Mouse (Mus musculus): Measurements from ENCODE around the gene Gm8764. TPM values are rescaled to one million over a fixed set of nuclear protein-coding genes. Genes with fewer than 3 reads are reported as not detected.
"Not testable (repeated sequence)": the region's sequence is repeated elsewhere in the genome, so short reads cannot be mapped to it uniquely, and the experiment has no call there.

Gene Gm8764
- not detected in 2 replicates for total RNA-seq (2021)
- long read RNA-seq: 0 reads

DNA sequence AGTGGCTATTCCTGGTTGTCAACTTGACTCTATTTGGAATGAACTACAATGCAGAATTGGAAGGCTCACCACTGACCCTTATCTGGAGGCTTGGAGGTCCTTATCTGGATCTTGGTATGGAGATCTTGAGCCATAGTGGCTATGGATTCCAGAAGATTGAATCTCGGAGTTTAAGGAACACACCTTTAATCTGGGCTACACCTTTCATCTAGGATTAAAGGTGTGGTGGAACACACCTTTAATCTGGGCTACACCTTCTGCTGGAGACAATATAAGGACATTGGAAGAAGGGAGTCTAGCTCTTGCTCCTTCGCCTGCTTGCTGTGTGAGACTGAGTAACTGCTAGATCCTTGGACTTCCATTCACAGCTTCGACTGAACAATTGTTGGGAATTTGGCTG, at the start of gene Gm8764:
TSS of gene Gm8764 (plus strand) at position 301 of the 400 bp plus-strand sequence.
- not testable (repeated sequence) for DNase-seq

DNA sequence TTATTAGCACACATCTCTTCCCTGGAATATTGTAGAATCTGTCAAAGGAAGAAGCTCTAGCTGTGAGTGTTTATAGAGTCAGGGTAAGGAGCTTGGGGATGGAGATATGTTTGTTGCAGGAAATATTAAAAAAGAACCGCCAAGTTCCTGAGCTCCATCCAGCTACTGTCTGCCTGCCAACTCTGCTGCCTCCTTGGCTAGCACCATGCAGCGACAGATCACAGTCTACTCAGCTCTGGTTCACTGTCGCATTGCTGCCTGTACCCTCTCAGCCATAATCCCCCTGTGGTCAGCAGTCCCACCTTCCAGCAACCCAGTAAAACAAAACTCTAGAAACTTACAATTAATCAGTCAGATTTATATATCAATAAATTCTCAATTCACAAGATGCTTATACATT, 49.8 kb upstream of the Gm8764 start:
- DNase-seq: no peak

DNA sequence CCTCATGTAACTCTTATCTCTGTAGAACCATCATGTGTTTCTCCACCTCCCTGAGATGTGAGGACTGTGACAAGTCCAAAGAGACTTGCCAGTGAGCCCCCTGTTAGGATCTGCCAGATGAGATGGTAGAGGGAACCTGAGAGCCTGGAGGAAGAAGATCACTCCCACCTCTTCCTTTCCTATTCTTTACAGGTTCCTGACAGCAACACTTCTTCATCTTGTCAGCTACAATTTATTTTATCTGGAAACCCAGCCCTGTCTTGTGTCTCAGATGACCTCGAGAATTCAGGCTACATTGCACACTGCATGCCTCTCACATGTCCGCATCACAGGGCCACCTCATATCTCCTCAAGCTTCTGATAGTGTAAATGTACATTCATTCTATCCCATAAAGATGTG, 41.5 kb upstream of the Gm8764 start:
- no peak for DNase-seq

DNA sequence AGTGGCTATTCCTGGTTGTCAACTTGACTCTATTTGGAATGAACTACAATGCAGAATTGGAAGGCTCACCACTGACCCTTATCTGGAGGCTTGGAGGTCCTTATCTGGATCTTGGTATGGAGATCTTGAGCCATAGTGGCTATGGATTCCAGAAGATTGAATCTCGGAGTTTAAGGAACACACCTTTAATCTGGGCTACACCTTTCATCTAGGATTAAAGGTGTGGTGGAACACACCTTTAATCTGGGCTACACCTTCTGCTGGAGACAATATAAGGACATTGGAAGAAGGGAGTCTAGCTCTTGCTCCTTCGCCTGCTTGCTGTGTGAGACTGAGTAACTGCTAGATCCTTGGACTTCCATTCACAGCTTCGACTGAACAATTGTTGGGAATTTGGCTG, 17.1 kb upstream of the Gm8764 start, which contains the start of gene Gm21293:
TSS of gene Gm21293 (plus strand) at position 301 of the 400 bp plus-strand sequence.
- DNase-seq: not testable (repeated sequence)

DNA sequence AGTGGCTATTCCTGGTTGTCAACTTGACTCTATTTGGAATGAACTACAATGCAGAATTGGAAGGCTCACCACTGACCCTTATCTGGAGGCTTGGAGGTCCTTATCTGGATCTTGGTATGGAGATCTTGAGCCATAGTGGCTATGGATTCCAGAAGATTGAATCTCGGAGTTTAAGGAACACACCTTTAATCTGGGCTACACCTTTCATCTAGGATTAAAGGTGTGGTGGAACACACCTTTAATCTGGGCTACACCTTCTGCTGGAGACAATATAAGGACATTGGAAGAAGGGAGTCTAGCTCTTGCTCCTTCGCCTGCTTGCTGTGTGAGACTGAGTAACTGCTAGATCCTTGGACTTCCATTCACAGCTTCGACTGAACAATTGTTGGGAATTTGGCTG, 8.6 kb upstream of the Gm8764 start, which contains the start of gene Gm6763:
TSS of gene Gm6763 (plus strand) at position 301 of the 400 bp plus-strand sequence.
- DNase-seq: not testable (repeated sequence)

DNA sequence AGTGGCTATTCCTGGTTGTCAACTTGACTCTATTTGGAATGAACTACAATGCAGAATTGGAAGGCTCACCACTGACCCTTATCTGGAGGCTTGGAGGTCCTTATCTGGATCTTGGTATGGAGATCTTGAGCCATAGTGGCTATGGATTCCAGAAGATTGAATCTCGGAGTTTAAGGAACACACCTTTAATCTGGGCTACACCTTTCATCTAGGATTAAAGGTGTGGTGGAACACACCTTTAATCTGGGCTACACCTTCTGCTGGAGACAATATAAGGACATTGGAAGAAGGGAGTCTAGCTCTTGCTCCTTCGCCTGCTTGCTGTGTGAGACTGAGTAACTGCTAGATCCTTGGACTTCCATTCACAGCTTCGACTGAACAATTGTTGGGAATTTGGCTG, 8.4 kb downstream of the Gm8764 start, which contains the start of gene Gm21304:
TSS of gene Gm21304 (plus strand) at position 301 of the 400 bp plus-strand sequence.
- not testable (repeated sequence) for DNase-seq

DNA sequence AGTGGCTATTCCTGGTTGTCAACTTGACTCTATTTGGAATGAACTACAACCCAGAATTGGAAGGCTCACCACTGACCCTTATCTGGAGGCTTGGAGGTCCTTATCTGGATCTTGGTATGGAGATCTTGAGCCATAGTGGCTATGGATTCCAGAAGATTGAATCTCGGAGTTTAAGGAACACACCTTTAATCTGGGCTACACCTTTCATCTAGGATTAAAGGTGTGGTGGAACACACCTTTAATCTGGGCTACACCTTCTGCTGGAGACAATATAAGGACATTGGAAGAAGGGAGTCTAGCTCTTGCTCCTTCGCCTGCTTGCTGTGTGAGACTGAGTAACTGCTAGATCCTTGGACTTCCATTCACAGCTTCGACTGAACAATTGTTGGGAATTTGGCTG, 16.9 kb downstream of the Gm8764 start, which contains the start of gene Gm21312:
TSS of gene Gm21312 (plus strand) at position 301 of the 400 bp plus-strand sequence.
- not testable (repeated sequence) for DNase-seq

DNA sequence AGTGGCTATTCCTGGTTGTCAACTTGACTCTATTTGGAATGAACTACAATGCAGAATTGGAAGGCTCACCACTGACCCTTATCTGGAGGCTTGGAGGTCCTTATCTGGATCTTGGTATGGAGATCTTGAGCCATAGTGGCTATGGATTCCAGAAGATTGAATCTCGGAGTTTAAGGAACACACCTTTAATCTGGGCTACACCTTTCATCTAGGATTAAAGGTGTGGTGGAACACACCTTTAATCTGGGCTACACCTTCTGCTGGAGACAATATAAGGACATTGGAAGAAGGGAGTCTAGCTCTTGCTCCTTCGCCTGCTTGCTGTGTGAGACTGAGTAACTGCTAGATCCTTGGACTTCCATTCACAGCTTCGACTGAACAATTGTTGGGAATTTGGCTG, 25.4 kb downstream of the Gm8764 start, which contains the start of gene Gm20765:
TSS of gene Gm20765 (plus strand) at position 301 of the 400 bp plus-strand sequence.
- DNase-seq: not testable (repeated sequence)

DNA sequence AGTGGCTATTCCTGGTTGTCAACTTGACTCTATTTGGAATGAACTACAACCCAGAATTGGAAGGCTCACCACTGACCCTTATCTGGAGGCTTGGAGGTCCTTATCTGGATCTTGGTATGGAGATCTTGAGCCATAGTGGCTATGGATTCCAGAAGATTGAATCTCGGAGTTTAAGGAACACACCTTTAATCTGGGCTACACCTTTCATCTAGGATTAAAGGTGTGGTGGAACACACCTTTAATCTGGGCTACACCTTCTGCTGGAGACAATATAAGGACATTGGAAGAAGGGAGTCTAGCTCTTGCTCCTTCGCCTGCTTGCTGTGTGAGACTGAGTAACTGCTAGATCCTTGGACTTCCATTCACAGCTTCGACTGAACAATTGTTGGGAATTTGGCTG, 33.9 kb downstream of the Gm8764 start, which contains the start of gene Gm4340:
TSS of gene Gm4340 (plus strand) at position 301 of the 400 bp plus-strand sequence.
- not testable (repeated sequence) for DNase-seq

DNA sequence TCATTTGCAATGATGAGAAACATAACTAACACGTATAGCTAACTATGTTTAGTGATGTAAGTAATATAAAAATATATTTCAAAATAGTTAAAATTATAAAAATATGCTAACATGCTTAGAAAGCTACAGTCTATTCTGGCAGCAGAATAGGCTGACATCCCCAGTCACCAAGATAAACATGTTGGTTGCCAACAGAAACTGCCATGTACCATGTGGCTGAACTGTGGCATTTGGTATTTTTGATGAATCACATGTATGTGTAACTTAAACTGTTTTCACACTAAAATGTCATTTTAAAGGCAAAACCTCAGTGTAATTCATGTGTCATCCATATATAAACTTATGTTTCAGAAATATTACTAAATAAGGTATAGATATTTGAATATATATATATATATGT, 49.8 kb downstream of the Gm8764 start:
- DNase-seq: no peak

DNA sequence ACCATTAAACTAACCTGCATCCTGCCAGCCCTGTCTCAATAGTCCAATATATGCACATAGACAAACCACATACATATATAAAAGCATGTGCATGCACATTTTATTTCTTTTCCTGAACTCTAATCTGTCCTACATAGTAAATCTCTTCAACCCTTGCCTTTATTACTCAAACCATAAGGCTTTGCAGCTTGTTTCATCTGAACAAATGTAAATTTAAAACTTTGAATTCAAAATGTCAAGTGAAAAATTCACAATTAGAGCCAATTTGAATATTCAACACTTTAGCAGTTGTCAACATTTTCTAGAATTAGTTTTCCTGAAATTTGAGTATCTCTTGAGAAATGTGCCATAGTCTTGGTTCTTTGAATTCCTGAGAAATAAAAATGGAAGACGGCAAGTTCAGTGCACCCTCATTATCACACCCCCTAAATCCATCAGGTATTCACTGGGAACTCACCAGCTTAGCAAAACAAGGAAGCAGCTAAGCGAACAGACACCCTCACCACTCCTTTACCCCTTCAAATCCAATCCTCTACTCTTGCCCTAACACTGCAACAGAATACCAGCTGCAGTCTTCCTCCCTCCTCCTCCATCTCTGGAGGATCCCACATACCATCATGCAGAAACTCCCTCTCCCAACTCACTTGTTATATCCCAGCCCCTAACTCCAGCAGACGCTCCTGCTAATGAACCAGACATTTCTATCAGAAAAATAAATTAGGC, 50.6 kb downstream of the Gm8764 start:
- no peak for DNase-seq

Other genes starting within 250 kb of the Gm8764 start
- gene Gm21293, start 17.0 kb upstream of the Gm8764 start, total RNA-seq (2021): not detected in 2 replicates
- gene Gm6763, start 8.5 kb upstream of the Gm8764 start, total RNA-seq (2021): not detected in 2 replicates
- not detected in 2 replicates for gene Gm21304, start 8.5 kb downstream of the Gm8764 start, total RNA-seq (2021)
- not detected in 2 replicates for gene Gm21312, start 17.0 kb downstream of the Gm8764 start, total RNA-seq (2021)
- not detected in 2 replicates for gene Gm20765, start 25.5 kb downstream of the Gm8764 start, total RNA-seq (2021)
- gene Gm4340, start 34.0 kb downstream of the Gm8764 start, total RNA-seq (2021): not detected in 2 replicates